Mouse (Mus musculus): ENCODE data around the gene Dnttip1. TPM values are rescaled to one million over a fixed set of nuclear protein-coding genes. Genes with fewer than 3 reads are reported as not detected.

The Dnttip1 gene
- polyA plus RNA-seq, 1 experiment = 47.3 TPM

DNA sequence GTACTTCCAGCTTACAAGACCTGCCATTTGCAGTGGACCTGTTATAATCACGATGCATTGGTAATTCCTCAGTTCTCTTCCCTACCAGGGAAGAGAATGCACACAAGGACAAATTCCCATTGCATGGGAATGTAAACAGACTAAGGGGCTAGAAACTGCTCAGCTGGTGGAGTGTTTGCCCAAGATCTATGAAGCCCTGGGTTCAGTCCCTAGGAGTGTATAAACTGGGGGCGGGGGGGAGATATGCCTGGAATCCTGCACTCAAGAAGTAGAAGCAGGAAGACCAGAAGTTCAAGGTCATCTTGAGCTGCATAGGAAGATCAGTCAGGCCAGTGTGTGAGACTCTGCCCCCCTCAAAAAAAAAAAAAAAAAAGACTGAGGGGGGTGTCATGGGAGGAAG, 12.5 kb upstream of the Dnttip1 start:
- H3K79me2 ChIP-seq (ENCODE audit: control insufficient read depth, insufficient read depth) = no peaks in the 10 kb centered on the region
- H3K4me3 ChIP-seq (ENCODE audit: insufficient read depth, poor library complexity, severe bottlenecking) = no peak overlapping the region
- TF ChIP-seq USF1 (IDR thresholded peaks at IDR 0.05; ENCODE audit: low read depth) = no peak
- no peak for TF ChIP-seq MAX (IDR thresholded peaks at IDR 0.05)
- TF ChIP-seq CTCF (IDR thresholded peaks at IDR 0.05; ENCODE audit: control insufficient read depth, insufficient read depth, insufficient read length) = no peak
- no peak for TF ChIP-seq MYOG (IDR thresholded peaks at IDR 0.05; ENCODE audit: control insufficient read depth, extremely low read depth, insufficient read length)
- no peak for TF ChIP-seq CEBPB (IDR thresholded peaks at IDR 0.05; ENCODE audit: low read depth)
- no peak for TF ChIP-seq MYOD1 (IDR thresholded peaks at IDR 0.05; ENCODE audit: control insufficient read depth, insufficient read length, low read depth)
- TF ChIP-seq FOSL1 (IDR thresholded peaks at IDR 0.05; ENCODE audit: insufficient read depth, low read length, poor library complexity, severe bottlenecking) = no peak
- no peaks in the 10 kb centered on the region for H3K36me3 ChIP-seq (ENCODE audit: control insufficient read depth, insufficient read depth)
- no peak overlapping the region for H3ac ChIP-seq (ENCODE audit: control insufficient read depth, insufficient read length, low read depth)
- no peaks in the 10 kb centered on the region for H3K79me3 ChIP-seq (ENCODE audit: low read depth)
- H3K27me3 ChIP-seq (ENCODE audit: control insufficient read depth, insufficient read depth, insufficient read length) = peaks cover 13% of the 10 kb centered on the region

DNA sequence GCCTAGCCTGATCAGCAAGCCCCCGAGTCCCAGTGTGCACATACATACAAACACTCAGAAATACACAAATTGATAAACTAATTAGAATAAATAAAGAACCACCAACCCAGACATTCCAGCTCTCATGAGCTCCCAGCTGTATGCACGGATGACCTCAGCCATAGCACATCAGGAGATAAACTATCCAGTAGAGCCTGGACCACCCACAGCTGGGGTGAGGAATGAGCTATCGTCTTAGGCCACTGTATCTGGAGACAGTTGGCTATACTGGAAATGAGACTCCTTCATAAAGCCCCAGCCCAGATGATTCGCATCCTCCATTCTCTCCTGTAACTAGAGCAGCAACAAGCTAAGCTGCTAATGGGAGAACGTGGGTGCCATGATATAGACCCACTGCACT, 10.9 kb upstream of the Dnttip1 start:
- Histone ChIP-seq H3K36me3 (ENCODE audit: control insufficient read depth, insufficient read depth) (no peaks in the 10 kb centered on the region), H3K4me3 (ENCODE audit: insufficient read depth, poor library complexity, severe bottlenecking) (no peak overlapping the region), H3K79me3 (ENCODE audit: low read depth) (no peaks in the 10 kb centered on the region), H3K79me2 (ENCODE audit: control insufficient read depth, insufficient read depth) (no peaks in the 10 kb centered on the region), H3ac (ENCODE audit: control insufficient read depth, insufficient read length, low read depth) (no peak overlapping the region), H3K27me3 (ENCODE audit: control insufficient read depth, insufficient read depth, insufficient read length) (peaks cover 8% of the 10 kb centered on the region)
- TF ChIP-seq MAX (IDR thresholded peaks at IDR 0.05) (no peak), MYOD1 (IDR thresholded peaks at IDR 0.05; ENCODE audit: control insufficient read depth, insufficient read length, low read depth) (no peak), CEBPB (IDR thresholded peaks at IDR 0.05; ENCODE audit: low read depth) (no peak)

DNA sequence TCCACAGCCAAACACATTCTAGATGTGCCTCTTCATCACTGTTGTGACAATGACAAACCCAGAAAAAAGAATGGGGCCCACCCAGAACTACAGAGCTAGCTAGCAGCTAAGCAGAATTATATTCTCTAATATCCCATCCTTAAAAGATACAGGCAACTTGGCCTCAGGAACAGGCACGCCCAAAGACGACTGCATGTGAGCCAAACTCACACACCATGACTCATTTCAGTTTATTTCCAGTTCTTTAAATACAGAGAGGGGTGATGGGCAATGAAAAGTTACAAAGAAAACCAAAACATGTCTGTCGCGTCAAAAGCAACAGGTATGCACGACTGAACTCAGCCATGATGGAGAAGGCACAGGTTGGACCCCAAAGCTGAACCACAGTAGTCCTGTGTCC, 10.3 kb upstream of the Dnttip1 start:
- H3ac ChIP-seq (ENCODE audit: control insufficient read depth, insufficient read length, low read depth) = no peak overlapping the region
- TF ChIP-seq MYOD1 (IDR thresholded peaks at IDR 0.05; ENCODE audit: control insufficient read depth, insufficient read length, low read depth) = no peak
- no peak for TF ChIP-seq CEBPB (IDR thresholded peaks at IDR 0.05; ENCODE audit: low read depth)
- no peak for TF ChIP-seq CTCF (IDR thresholded peaks at IDR 0.05; ENCODE audit: control insufficient read depth, insufficient read depth, insufficient read length)
- TF ChIP-seq MYOG (IDR thresholded peaks at IDR 0.05; ENCODE audit: control insufficient read depth, extremely low read depth, insufficient read length) = no peak
- TF ChIP-seq FOSL1 (IDR thresholded peaks at IDR 0.05; ENCODE audit: insufficient read depth, low read length, poor library complexity, severe bottlenecking) = no peak
- no peak for TF ChIP-seq MAX (IDR thresholded peaks at IDR 0.05)
- no peak for TF ChIP-seq USF1 (IDR thresholded peaks at IDR 0.05; ENCODE audit: low read depth)
- H3K79me3 ChIP-seq (ENCODE audit: low read depth) = no peaks in the 10 kb centered on the region
- peaks cover 8% of the 10 kb centered on the region for H3K27me3 ChIP-seq (ENCODE audit: control insufficient read depth, insufficient read depth, insufficient read length)
- no peaks in the 10 kb centered on the region for H3K79me2 ChIP-seq (ENCODE audit: control insufficient read depth, insufficient read depth)
- no peaks in the 10 kb centered on the region for H3K36me3 ChIP-seq (ENCODE audit: control insufficient read depth, insufficient read depth)
- no peak overlapping the region for H3K4me3 ChIP-seq (ENCODE audit: insufficient read depth, poor library complexity, severe bottlenecking)

DNA sequence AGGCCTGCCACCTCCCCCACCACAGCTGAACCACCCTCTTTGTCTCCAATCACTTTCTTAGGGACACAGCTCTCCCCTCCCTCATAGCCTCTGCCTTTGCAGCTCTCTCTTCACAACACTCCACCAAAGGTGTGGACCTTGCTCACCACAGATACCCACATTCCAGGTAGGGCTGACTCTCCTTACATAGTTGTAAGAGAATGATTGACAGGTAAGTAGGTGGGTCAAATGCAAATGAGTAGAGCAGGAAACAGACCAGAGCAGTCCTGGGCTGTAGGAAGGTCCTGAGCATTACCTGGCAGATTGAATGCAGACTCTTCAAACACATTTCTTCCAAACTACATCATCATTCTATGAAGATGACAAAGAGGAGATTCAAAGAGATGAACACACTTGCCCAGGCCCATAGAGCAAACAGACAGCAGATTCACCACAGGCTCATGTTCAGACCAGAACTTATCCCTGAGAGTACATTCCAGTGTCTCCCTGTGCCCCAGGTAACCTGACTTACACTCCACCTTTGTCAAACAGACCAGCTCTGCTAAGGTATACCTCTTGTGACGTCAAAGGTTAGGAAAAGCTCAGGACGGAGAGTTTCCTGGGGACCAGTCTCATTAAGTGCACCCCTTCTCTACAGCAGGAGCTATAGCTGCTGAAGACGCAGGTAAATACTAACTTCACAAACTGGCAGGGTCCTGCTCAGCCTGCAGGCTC, 8.2 kb upstream of the Dnttip1 start:
- Histone ChIP-seq H3K4me3 (ENCODE audit: insufficient read depth, poor library complexity, severe bottlenecking) (no peak overlapping the region), H3ac (ENCODE audit: control insufficient read depth, insufficient read length, low read depth) (no peak overlapping the region), H3K79me2 (ENCODE audit: control insufficient read depth, insufficient read depth) (no peaks in the 10 kb centered on the region), H3K79me3 (ENCODE audit: low read depth) (no peaks in the 10 kb centered on the region), H3K27me3 (ENCODE audit: control insufficient read depth, insufficient read depth, insufficient read length) (peaks cover 5% of the 10 kb centered on the region), H3K36me3 (ENCODE audit: control insufficient read depth, insufficient read depth) (no peaks in the 10 kb centered on the region)
- TF ChIP-seq CTCF (IDR thresholded peaks at IDR 0.05; ENCODE audit: control insufficient read depth, insufficient read depth, insufficient read length) = no peak
- no peak for TF ChIP-seq USF1 (IDR thresholded peaks at IDR 0.05; ENCODE audit: low read depth)
- no peak for TF ChIP-seq MAX (IDR thresholded peaks at IDR 0.05)
- no peak for TF ChIP-seq CEBPB (IDR thresholded peaks at IDR 0.05; ENCODE audit: low read depth)
- no peak for TF ChIP-seq FOSL1 (IDR thresholded peaks at IDR 0.05; ENCODE audit: insufficient read depth, low read length, poor library complexity, severe bottlenecking)
- no peak for TF ChIP-seq MYOD1 (IDR thresholded peaks at IDR 0.05; ENCODE audit: control insufficient read depth, insufficient read length, low read depth)

DNA sequence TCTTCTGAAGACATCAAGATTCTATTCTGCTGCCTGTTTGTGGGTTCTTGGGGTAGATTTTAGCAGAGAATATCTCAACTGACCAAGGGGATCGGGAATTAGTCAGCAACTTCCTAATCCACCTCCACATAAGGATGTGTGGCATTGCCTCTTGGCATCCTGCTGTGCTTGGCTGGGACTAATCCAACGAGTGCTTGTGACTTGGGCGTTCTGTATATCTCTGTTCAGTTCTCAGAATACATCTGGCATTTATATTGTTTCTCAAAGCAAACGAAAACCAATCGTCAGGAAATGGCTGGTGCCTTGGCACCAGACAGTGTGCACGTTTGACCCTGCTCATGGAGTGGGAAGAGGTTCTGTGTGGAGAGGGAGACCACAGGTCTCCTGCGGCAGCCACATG, 5.9 kb upstream of the Dnttip1 start:
- no peak overlapping the region for H3K4me3 ChIP-seq (ENCODE audit: insufficient read depth, poor library complexity, severe bottlenecking)
- H3ac ChIP-seq (ENCODE audit: control insufficient read depth, insufficient read length, low read depth) = no peak overlapping the region
- no peaks in the 10 kb centered on the region for H3K79me3 ChIP-seq (ENCODE audit: low read depth)
- H3K79me2 ChIP-seq (ENCODE audit: control insufficient read depth, insufficient read depth) = no peaks in the 10 kb centered on the region
- no peak for TF ChIP-seq CTCF (IDR thresholded peaks at IDR 0.05; ENCODE audit: control insufficient read depth, insufficient read depth, insufficient read length)
- TF ChIP-seq CEBPB (IDR thresholded peaks at IDR 0.05; ENCODE audit: low read depth) = no peak
- no peak for TF ChIP-seq MAX (IDR thresholded peaks at IDR 0.05)
- TF ChIP-seq MYOD1 (IDR thresholded peaks at IDR 0.05; ENCODE audit: control insufficient read depth, insufficient read length, low read depth) = no peak
- no peak for TF ChIP-seq USF1 (IDR thresholded peaks at IDR 0.05; ENCODE audit: low read depth)
- TF ChIP-seq MYOG (IDR thresholded peaks at IDR 0.05; ENCODE audit: control insufficient read depth, extremely low read depth, insufficient read length) = no peak
- no peak for TF ChIP-seq FOSL1 (IDR thresholded peaks at IDR 0.05; ENCODE audit: insufficient read depth, low read length, poor library complexity, severe bottlenecking)
- H3K27me3 ChIP-seq (ENCODE audit: control insufficient read depth, insufficient read depth, insufficient read length) = no peaks in the 10 kb centered on the region
- no peaks in the 10 kb centered on the region for H3K36me3 ChIP-seq (ENCODE audit: control insufficient read depth, insufficient read depth)

DNA sequence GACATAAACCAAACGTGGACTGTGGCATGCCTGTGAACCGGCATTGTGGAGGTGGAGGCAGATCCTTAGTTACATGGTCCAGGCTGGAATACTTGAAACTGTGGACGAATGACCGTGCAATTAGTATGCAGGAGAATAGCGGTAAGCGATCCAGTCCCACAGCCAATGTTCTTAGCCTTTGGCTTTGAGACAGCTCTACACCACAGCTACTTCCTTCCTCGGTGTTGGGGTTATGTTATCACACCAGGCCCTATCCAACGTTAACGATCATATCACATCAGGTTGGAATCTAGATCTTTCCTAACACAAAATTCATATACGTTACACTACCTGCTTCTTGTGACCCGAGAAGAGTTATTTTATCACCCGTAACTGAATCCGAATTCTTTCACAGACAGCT, 796 bp upstream of the Dnttip1 start:
- Histone ChIP-seq H3K36me3 (ENCODE audit: control insufficient read depth, insufficient read depth) (peaks cover 9% of the 10 kb centered on the region), H3ac (ENCODE audit: control insufficient read depth, insufficient read length, low read depth) (no peak overlapping the region), H3K27me3 (ENCODE audit: control insufficient read depth, insufficient read depth, insufficient read length) (no peaks in the 10 kb centered on the region), H3K79me3 (ENCODE audit: low read depth) (peaks cover 17% of the 10 kb centered on the region), H3K4me3 (ENCODE audit: insufficient read depth, poor library complexity, severe bottlenecking) (no peak overlapping the region), H3K79me2 (ENCODE audit: control insufficient read depth, insufficient read depth) (peaks cover 38% of the 10 kb centered on the region)
- TF ChIP-seq MAX (IDR thresholded peaks at IDR 0.05) = no peak
- no peak for TF ChIP-seq FOSL1 (IDR thresholded peaks at IDR 0.05; ENCODE audit: insufficient read depth, low read length, poor library complexity, severe bottlenecking)
- TF ChIP-seq MYOG (IDR thresholded peaks at IDR 0.05; ENCODE audit: control insufficient read depth, extremely low read depth, insufficient read length) = no peak
- TF ChIP-seq CTCF (IDR thresholded peaks at IDR 0.05; ENCODE audit: control insufficient read depth, insufficient read depth, insufficient read length) = no peak
- no peak for TF ChIP-seq MYOD1 (IDR thresholded peaks at IDR 0.05; ENCODE audit: control insufficient read depth, insufficient read length, low read depth)
- no peak for TF ChIP-seq USF1 (IDR thresholded peaks at IDR 0.05; ENCODE audit: low read depth)
